Mouse (Mus musculus): ENCODE measurements at regions not wholly inside any gene's neighbourhood (a gene's known extent, or its start where the extent isn't known, plus 50 kb on each side); places are given as distances from the start of the nearest gene placed in this dataset.

- WGBS: 91% methylated on average over 2 of the region's 2 CpGs
- Histone ChIP-seq H3K4me2 (ENCODE audit: low read depth, low read length) (no peak overlapping the region), H3K4me3 (ENCODE audit: low read depth, low read length) (no peak overlapping the region), H3K9me3 (replicated peaks; ENCODE audit: control insufficient read depth, low read length) (no peaks in the 10 kb centered on the region), H3K27ac (replicated peaks; ENCODE audit: low read depth, low read length) (no peak overlapping the region), H3K27me3 (ENCODE audit: control insufficient read depth, insufficient read depth, low read length) (no peaks in the 10 kb centered on the region), H3K4me1 (ENCODE audit: control insufficient read depth, insufficient read depth, low read length) (no peaks in the 10 kb centered on the region), H3K36me3 (replicated peaks; ENCODE audit: control insufficient read depth, insufficient read depth, low read depth, low read length) (no peaks in the 10 kb centered on the region), H3K9ac (replicated peaks; ENCODE audit: low read length) (no peak overlapping the region)
- no peak for DNase-seq (ENCODE audit: low spot score)
- ATAC-seq (replicated peaks; ENCODE audit: insufficient number of reproducible peaks, low FRiP score, low TSS enrichment, low read depth): no peak
Observed at GRCm38 (mm10) chr3:143734791-143735190, 470.2 kb downstream of the Lmo4 start.

GRCm38 (mm10) chr3:143732966-143733725 lies 471.9 kb downstream of the Lmo4 start:
- WGBS: 82% methylated on average over 8 of the region's 8 CpGs
- no peak for ATAC-seq (replicated peaks; ENCODE audit: insufficient number of reproducible peaks, low FRiP score, low TSS enrichment, low read depth)

GRCm38 (mm10) chr3:143729473-143730076 lies 475.4 kb downstream of the Lmo4 start:
- H3K4me2 ChIP-seq (ENCODE audit: low read depth, low read length): no peak overlapping the region
- H3K4me1 ChIP-seq (ENCODE audit: control insufficient read depth, insufficient read depth, low read length): no peaks in the 10 kb centered on the region
- H3K9me3 ChIP-seq (replicated peaks; ENCODE audit: control insufficient read depth, low read length): no peaks in the 10 kb centered on the region
- H3K27me3 ChIP-seq (ENCODE audit: control insufficient read depth, insufficient read depth, low read length): no peaks in the 10 kb centered on the region
- no peak overlapping the region for H3K4me3 ChIP-seq (ENCODE audit: low read depth, low read length)
- DNase-seq (ENCODE audit: low spot score): no peak
- 88% methylated on average over 8 of the region's 8 CpGs for WGBS
- H3K27ac ChIP-seq (replicated peaks; ENCODE audit: low read depth, low read length): no peak overlapping the region
- H3K9ac ChIP-seq (replicated peaks; ENCODE audit: low read length): no peak overlapping the region
- H3K36me3 ChIP-seq (replicated peaks; ENCODE audit: control insufficient read depth, insufficient read depth, low read depth, low read length): no peaks in the 10 kb centered on the region
- no peak for ATAC-seq (replicated peaks; ENCODE audit: insufficient number of reproducible peaks, low FRiP score, low TSS enrichment, low read depth)

More at GRCm38 (mm10) chr3:143732966-143733725, 471.9 kb downstream of the Lmo4 start:
- H3K4me2 ChIP-seq (ENCODE audit: low read depth, low read length): no peak overlapping the region
- H3K9ac ChIP-seq (replicated peaks; ENCODE audit: low read length): no peak overlapping the region
- no peaks in the 10 kb centered on the region for H3K27me3 ChIP-seq (ENCODE audit: control insufficient read depth, insufficient read depth, low read length)
- no peaks in the 10 kb centered on the region for H3K4me1 ChIP-seq (ENCODE audit: control insufficient read depth, insufficient read depth, low read length)
- no peak overlapping the region for H3K4me3 ChIP-seq (ENCODE audit: low read depth, low read length)
- H3K36me3 ChIP-seq (replicated peaks; ENCODE audit: control insufficient read depth, insufficient read depth, low read depth, low read length): no peaks in the 10 kb centered on the region
- no peaks in the 10 kb centered on the region for H3K9me3 ChIP-seq (replicated peaks; ENCODE audit: control insufficient read depth, low read length)
- no peak for DNase-seq (ENCODE audit: low spot score)
- H3K27ac ChIP-seq (replicated peaks; ENCODE audit: low read depth, low read length): no peak overlapping the region

GRCm38 (mm10) chr3:143722571-143722970 lies 482.4 kb downstream of the Lmo4 start:
- H3K4me2 ChIP-seq (ENCODE audit: low read depth, low read length): no peak overlapping the region
- H3K9me3 ChIP-seq (replicated peaks; ENCODE audit: control insufficient read depth, low read length): no peaks in the 10 kb centered on the region
- no peak overlapping the region for H3K4me3 ChIP-seq (ENCODE audit: low read depth, low read length)
- ATAC-seq (replicated peaks; ENCODE audit: insufficient number of reproducible peaks, low FRiP score, low TSS enrichment, low read depth) (no peak), DNase-seq (ENCODE audit: low spot score) (no peak)
- 87% methylated on average over 2 of the region's 2 CpGs for WGBS
- no peaks in the 10 kb centered on the region for H3K4me1 ChIP-seq (ENCODE audit: control insufficient read depth, insufficient read depth, low read length)
- H3K27me3 ChIP-seq (ENCODE audit: control insufficient read depth, insufficient read depth, low read length): no peaks in the 10 kb centered on the region
- H3K27ac ChIP-seq (replicated peaks; ENCODE audit: low read depth, low read length): no peak overlapping the region
- H3K9ac ChIP-seq (replicated peaks; ENCODE audit: low read length): no peak overlapping the region
- no peaks in the 10 kb centered on the region for H3K36me3 ChIP-seq (replicated peaks; ENCODE audit: control insufficient read depth, insufficient read depth, low read depth, low read length)

DNA sequence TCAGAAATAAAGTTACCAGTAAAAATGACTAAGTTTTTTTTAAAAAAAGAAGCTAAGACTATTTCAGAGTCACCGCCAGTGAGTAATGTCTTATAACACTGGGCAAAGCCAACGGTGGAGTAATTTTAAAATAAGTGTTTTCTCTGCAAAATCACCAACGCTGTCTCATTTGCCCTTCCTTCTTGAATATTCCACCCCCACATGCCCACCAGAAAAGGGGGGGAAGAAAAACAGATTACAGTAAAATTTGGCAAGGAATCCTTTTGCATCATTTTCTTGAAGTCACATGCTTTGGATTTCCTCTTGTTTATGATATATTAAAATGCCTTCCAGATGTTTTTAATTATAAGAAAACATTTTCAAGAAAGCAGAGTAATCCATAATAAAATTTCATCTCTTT lies 482.9 kb downstream of the Lmo4 start:
- Histone ChIP-seq H3K9ac (replicated peaks; ENCODE audit: low read length) (no peak overlapping the region), H3K9me3 (replicated peaks; ENCODE audit: control insufficient read depth, low read length) (no peaks in the 10 kb centered on the region), H3K4me2 (ENCODE audit: low read depth, low read length) (no peak overlapping the region), H3K4me3 (ENCODE audit: low read depth, low read length) (no peak overlapping the region), H3K27me3 (ENCODE audit: control insufficient read depth, insufficient read depth, low read length) (no peaks in the 10 kb centered on the region), H3K36me3 (replicated peaks; ENCODE audit: control insufficient read depth, insufficient read depth, low read depth, low read length) (no peaks in the 10 kb centered on the region), H3K4me1 (ENCODE audit: control insufficient read depth, insufficient read depth, low read length) (no peaks in the 10 kb centered on the region), H3K27ac (replicated peaks; ENCODE audit: low read depth, low read length) (no peak overlapping the region)
- no peak for ATAC-seq (replicated peaks; ENCODE audit: insufficient number of reproducible peaks, low FRiP score, low TSS enrichment, low read depth)
- DNase-seq (ENCODE audit: low spot score): no peak
- 75% methylated on average over 3 of the region's 3 CpGs for WGBS

DNA sequence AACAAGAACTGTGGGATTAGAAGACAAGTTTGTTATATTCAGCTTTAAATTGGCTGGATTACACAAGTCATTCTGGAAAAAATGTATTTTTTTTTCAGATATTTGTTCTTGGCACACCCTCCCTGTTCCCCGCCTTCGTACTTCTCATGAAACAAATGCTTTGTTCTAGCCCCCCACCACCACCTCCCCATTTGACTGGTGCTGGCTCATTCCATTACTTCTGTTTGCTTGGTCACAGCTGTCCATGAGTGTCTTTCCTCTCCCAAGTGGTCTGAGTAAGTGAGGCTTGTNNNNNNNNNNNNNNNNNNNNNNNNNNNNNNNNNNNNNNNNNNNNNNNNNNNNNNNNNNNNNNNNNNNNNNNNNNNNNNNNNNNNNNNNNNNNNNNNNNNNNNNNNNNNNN lies 491.8 kb downstream of the Lmo4 start:
- Histone ChIP-seq H3K4me2 (ENCODE audit: low read depth, low read length) (no peak overlapping the region), H3K4me1 (ENCODE audit: control insufficient read depth, insufficient read depth, low read length) (no peaks in the 10 kb centered on the region), H3K4me3 (ENCODE audit: low read depth, low read length) (no peak overlapping the region), H3K36me3 (replicated peaks; ENCODE audit: control insufficient read depth, insufficient read depth, low read depth, low read length) (no peaks in the 10 kb centered on the region), H3K9me3 (replicated peaks; ENCODE audit: control insufficient read depth, low read length) (no peaks in the 10 kb centered on the region), H3K9ac (replicated peaks; ENCODE audit: low read length) (no peak overlapping the region), H3K27me3 (ENCODE audit: control insufficient read depth, insufficient read depth, low read length) (no peaks in the 10 kb centered on the region), H3K27ac (replicated peaks; ENCODE audit: low read depth, low read length) (no peak overlapping the region)
- ATAC-seq (replicated peaks; ENCODE audit: insufficient number of reproducible peaks, low FRiP score, low TSS enrichment, low read depth) (no peak), DNase-seq (ENCODE audit: low spot score) (no peak)
- WGBS: 81% methylated on average over 2 of the region's 2 CpGs

GRCm38 (mm10) chr3:143710805-143711469 lies 494.1 kb downstream of the Lmo4 start:
- no peaks in the 10 kb centered on the region for H3K27me3 ChIP-seq (ENCODE audit: control insufficient read depth, insufficient read depth, low read length)
- 63% methylated on average over 16 of the region's 16 CpGs for WGBS
- H3K36me3 ChIP-seq (replicated peaks; ENCODE audit: control insufficient read depth, insufficient read depth, low read depth, low read length): no peaks in the 10 kb centered on the region
- no peak overlapping the region for H3K9ac ChIP-seq (replicated peaks; ENCODE audit: low read length)
- H3K4me3 ChIP-seq (ENCODE audit: low read depth, low read length): no peak overlapping the region
- H3K4me1 ChIP-seq (ENCODE audit: control insufficient read depth, insufficient read depth, low read length): no peaks in the 10 kb centered on the region
- no peak overlapping the region for H3K27ac ChIP-seq (replicated peaks; ENCODE audit: low read depth, low read length)
- peak; percentile 35 for DNase-seq (ENCODE audit: low spot score)
- H3K4me2 ChIP-seq (ENCODE audit: low read depth, low read length): no peak overlapping the region
- H3K9me3 ChIP-seq (replicated peaks; ENCODE audit: control insufficient read depth, low read length): no peaks in the 10 kb centered on the region
- no peak for ATAC-seq (replicated peaks; ENCODE audit: insufficient number of reproducible peaks, low FRiP score, low TSS enrichment, low read depth)

DNA sequence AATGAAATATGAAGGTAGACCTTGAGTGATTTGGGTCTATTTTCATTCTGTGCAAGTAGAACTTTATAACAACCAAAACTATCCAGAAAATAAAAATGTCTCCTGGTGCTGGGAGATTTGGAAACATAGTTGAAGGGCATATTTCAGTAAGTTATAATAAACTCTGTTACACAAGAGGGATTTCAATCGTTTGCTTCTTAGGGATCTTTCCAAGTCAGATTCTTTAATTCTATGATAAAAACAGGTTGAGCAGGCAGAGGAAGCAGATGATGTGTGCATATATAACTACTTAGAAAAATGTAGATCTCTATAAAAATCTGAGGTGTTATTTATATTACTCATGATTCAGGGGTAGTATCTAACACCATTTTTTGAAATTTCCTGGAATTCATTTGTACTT lies 498.3 kb downstream of the Lmo4 start:
- no peaks in the 10 kb centered on the region for H3K9me3 ChIP-seq (replicated peaks; ENCODE audit: control insufficient read depth, low read length)
- 80% methylated on average over 1 of the region's 1 CpGs for WGBS
- H3K27me3 ChIP-seq (ENCODE audit: control insufficient read depth, insufficient read depth, low read length): no peaks in the 10 kb centered on the region
- no peak for ATAC-seq (replicated peaks; ENCODE audit: insufficient number of reproducible peaks, low FRiP score, low TSS enrichment, low read depth)
- H3K36me3 ChIP-seq (replicated peaks; ENCODE audit: control insufficient read depth, insufficient read depth, low read depth, low read length): no peaks in the 10 kb centered on the region
- H3K9ac ChIP-seq (replicated peaks; ENCODE audit: low read length): no peak overlapping the region
- H3K4me1 ChIP-seq (ENCODE audit: control insufficient read depth, insufficient read depth, low read length): no peaks in the 10 kb centered on the region
- no peak overlapping the region for H3K4me3 ChIP-seq (ENCODE audit: low read depth, low read length)
- no peak for DNase-seq (ENCODE audit: low spot score)
- H3K27ac ChIP-seq (replicated peaks; ENCODE audit: low read depth, low read length): no peak overlapping the region
- H3K4me2 ChIP-seq (ENCODE audit: low read depth, low read length): no peak overlapping the region

Data from embryonic facial prominence, embryonic 11.5 days (tissue).